Mouse (Mus musculus): ENCODE data around the gene Arhgap17. TPM values are rescaled to one million over a fixed set of nuclear protein-coding genes. Genes with fewer than 3 reads are reported as not detected.

Gene Arhgap17
- polyA plus RNA-seq, 1 experiment from 2014 or later, result 28.5 TPM

DNA sequence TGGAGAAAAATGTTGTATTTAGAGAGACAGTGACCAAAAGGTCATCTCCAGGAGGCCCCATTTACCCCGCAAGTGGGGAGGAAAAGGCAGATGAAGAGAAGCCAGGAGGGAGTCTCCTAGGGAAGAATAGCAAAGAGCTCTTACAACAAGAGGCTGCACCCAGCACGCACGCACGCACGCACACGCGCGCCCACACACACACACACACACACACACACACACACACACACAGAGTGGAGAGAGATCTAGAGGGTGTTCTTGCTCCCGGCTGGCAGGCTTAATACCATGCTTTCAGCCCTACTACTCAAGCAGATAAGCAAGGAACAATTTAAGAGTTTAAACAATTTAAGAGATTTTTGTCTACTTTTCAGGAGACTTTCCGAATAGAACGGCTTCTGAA is 19.9 kb downstream of the Arhgap17 start:
- 82% methylated on average over 11 of the region's 11 CpGs for WGBS

DNA sequence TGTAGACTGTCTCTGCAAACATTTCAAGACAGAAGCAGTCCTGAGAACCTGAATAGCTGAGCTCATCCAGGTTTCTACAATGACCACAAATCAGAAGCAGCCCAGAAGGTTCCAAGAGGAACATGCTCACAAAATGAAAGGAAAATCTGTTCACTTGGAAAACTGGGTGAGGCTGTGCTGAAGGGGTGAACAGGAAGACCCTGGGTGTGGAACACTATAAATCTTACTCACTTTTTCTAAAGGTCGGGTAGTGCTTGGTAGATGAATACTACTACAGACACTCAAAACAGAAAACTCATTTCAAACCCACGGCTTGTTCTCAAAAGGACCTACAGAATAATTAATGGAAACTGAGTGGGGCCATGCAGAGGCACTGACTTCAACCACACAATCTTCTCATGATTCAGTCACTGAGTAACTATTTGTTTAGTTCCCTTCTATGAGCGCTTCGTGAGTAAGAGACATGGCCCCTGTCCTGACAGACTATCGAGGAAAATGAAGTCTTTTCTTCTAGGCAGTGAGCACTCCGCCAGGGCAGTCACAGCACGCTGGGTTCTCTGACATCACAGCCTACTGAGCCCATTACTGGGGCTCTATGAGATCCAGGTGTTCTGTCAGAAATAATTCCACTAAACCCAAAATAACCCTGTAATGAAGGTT is 23.0 kb downstream of the Arhgap17 start:
- no peak for DNase-seq (ENCODE audit: low spot score)
- no peak overlapping the region for H3K27ac ChIP-seq (replicated peaks)
- no peak overlapping the region for H3K4me3 ChIP-seq
- no peaks in the 10 kb centered on the region for H3K9me3 ChIP-seq
- H3K4me1 ChIP-seq, result peaks cover 24% of the 10 kb centered on the region
- 92% methylated on average over 7 of the region's 7 CpGs for WGBS
- H3K27me3 ChIP-seq (replicated peaks; ENCODE audit: low read depth, poor library complexity, severe bottlenecking), result no peaks in the 10 kb centered on the region
- H3K36me3 ChIP-seq (replicated peaks), result 0 out of 2 replicates have a peak, but pooled peaks cover 5% of the 10 kb centered on the region

More for the DNA sequence above, 19.9 kb downstream of the Arhgap17 start:
- Histone ChIP-seq H3K36me3 (replicated peaks) (0 out of 2 replicates have a peak, but pooled peaks cover 5% of the 10 kb centered on the region), H3K27ac (replicated peaks) (no peak overlapping the region), H3K4me3 (no peak overlapping the region), H3K27me3 (replicated peaks; ENCODE audit: low read depth, poor library complexity, severe bottlenecking) (no peaks in the 10 kb centered on the region), H3K9me3 (no peaks in the 10 kb centered on the region), H3K4me1 (peaks cover 13% of the 10 kb centered on the region; the same call in 1 of the 2 replicates)
- no peak for DNase-seq (ENCODE audit: low spot score)

DNA sequence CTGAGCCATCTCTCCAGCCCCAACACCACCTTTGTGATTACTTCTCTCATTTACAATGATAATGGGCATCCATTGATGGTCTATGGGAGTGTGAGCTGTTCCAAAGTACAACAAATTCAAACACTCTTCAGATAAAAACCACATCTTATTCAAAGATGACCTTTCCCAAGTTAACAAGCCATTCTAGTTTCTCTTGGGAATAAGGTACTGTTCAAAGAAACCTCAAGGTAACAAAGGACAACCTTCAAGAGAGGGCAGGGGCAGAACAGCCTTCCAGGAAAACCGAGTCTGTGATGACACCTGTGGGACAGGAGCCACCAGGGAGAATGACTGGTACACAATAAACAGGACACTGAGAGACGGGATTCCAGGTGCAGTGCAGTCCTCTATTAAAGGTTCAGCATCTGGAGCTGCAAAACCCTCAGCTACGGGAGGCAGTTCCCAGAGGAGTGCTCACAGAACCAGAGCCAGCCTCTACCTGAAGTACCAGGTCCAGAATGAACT is 24.6 kb downstream of the Arhgap17 start:
- no peaks in the 10 kb centered on the region for H3K27me3 ChIP-seq (replicated peaks; ENCODE audit: low read depth, poor library complexity, severe bottlenecking)
- H3K27ac ChIP-seq (replicated peaks), result no peak overlapping the region
- WGBS, result 81% methylated on average over 3 of the region's 3 CpGs
- DNase-seq (ENCODE audit: low spot score), result no peak
- H3K4me1 ChIP-seq, result peaks cover 33% of the 10 kb centered on the region
- no peak overlapping the region for H3K4me3 ChIP-seq
- peaks cover under 1% of the 10 kb centered on the region; the same call in 1 of the 2 replicates for H3K36me3 ChIP-seq (replicated peaks)
- no peaks in the 10 kb centered on the region for H3K9me3 ChIP-seq

- no peak overlapping the region for H3K27ac ChIP-seq (replicated peaks)
- H3K27me3 ChIP-seq (replicated peaks; ENCODE audit: low read depth, poor library complexity, severe bottlenecking), result no peaks in the 10 kb centered on the region
- H3K9me3 ChIP-seq, result no peaks in the 10 kb centered on the region
- peaks cover 28% of the 10 kb centered on the region for H3K4me1 ChIP-seq
- 94% methylated on average over 5 of the region's 5 CpGs for WGBS
- DNase-seq (ENCODE audit: low spot score), result no peak
- H3K36me3 ChIP-seq (replicated peaks), result peaks cover 7% of the 10 kb centered on the region
- H3K4me3 ChIP-seq, result no peak overlapping the region
Observed at GRCm38 (mm10) chr7:123344079-123344780, 25.5 kb downstream of the Arhgap17 start.

DNA sequence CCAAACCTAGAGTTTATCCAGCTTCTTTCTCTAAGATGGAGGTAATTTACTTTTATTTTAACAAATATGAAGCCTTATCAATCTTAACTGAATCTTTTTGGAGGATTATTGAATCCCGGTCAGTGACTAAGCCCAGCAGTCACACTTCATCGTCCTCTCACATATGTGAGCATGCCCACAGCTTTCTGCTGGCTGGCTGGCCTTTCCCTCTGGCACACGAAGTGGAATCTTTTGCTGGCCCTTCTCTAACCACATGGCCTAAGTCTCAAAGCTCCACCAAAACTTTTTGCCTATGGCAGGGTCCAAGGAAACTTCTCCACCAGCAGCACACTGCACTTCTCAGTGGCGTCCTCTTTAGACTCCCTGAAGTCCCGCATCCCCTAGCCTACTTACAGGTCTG is 27.8 kb downstream of the Arhgap17 start:
- WGBS, result 68% methylated on average over 5 of the region's 5 CpGs
- DNase-seq (ENCODE audit: low spot score), result no peak
- Histone ChIP-seq H3K9me3 (no peaks in the 10 kb centered on the region), H3K4me1 (peaks cover 43% of the 10 kb centered on the region), H3K27ac (replicated peaks) (no peak overlapping the region), H3K36me3 (replicated peaks) (peaks cover 7% of the 10 kb centered on the region), H3K4me3 (no peak overlapping the region), H3K27me3 (replicated peaks; ENCODE audit: low read depth, poor library complexity, severe bottlenecking) (no peaks in the 10 kb centered on the region)

DNA sequence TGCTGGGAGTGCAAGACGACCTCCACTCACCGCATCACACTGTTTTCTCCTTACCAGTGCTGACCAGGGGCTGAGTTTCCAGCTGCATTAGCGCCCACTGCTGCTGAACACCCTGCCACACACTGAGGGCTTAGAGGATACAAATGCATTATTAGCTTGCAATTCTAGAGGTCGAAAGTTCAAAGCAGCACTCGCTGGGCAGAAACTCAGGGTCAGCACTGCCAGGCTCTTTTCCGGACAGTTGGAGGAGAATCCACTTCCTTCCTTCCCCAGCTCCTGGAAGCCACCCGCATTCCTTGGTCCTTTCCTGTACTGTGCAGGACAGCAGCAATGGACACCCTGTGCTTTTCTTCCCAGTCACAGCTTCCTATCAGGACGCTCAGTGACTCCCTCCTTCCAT is 31.4 kb downstream of the Arhgap17 start:
- Histone ChIP-seq H3K4me1 (peaks cover 40% of the 10 kb centered on the region), H3K9me3 (no peaks in the 10 kb centered on the region), H3K4me3 (no peak overlapping the region), H3K27ac (replicated peaks) (no peak overlapping the region; the same call in 1 of the 2 replicates), H3K27me3 (replicated peaks; ENCODE audit: low read depth, poor library complexity, severe bottlenecking) (no peaks in the 10 kb centered on the region), H3K36me3 (replicated peaks) (peaks cover 7% of the 10 kb centered on the region)
- DNase-seq (ENCODE audit: low spot score), result no peak
- 47% methylated on average over 8 of the region's 8 CpGs for WGBS

- Histone ChIP-seq H3K9me3 (no peaks in the 10 kb centered on the region), H3K36me3 (replicated peaks) (peaks cover 11% of the 10 kb centered on the region), H3K27me3 (replicated peaks; ENCODE audit: low read depth, poor library complexity, severe bottlenecking) (no peaks in the 10 kb centered on the region), H3K27ac (replicated peaks) (no peak overlapping the region), H3K4me3 (no peak overlapping the region), H3K4me1 (peaks cover 30% of the 10 kb centered on the region)
- 74% methylated on average over 1 of the region's 1 CpGs for WGBS
- no peak for DNase-seq (ENCODE audit: low spot score)
Observed at GRCm38 (mm10) chr7:123336322-123336721, 33.4 kb downstream of the Arhgap17 start.

DNA sequence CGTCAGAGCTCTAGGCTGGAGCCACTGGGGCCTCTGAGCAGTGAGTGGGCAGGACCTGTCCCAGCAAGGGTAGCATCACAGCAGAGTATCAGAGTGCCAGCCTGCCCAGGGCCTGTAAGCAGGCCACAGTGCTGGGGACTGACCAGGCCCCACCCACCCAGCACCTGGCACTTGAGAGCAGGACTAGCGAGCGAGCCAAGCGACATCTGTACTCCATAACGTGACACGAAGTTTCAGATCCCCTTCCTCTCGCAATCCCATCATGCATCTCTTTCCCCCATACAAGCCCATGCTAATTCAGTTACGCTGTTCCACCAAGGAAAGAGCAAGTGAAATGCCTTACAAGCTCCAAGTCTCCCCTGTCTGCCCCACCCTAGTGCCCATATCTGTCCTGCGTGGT is 39.2 kb downstream of the Arhgap17 start:
- H3K36me3 ChIP-seq (replicated peaks), result peaks cover 40% of the 10 kb centered on the region
- H3K9me3 ChIP-seq, result no peaks in the 10 kb centered on the region
- peaks cover 21% of the 10 kb centered on the region for H3K4me1 ChIP-seq
- no peak overlapping the region for H3K27ac ChIP-seq (replicated peaks)
- H3K4me3 ChIP-seq, result no peak overlapping the region
- no peak for DNase-seq (ENCODE audit: low spot score)
- no peaks in the 10 kb centered on the region for H3K27me3 ChIP-seq (replicated peaks; ENCODE audit: low read depth, poor library complexity, severe bottlenecking)
- WGBS, result 85% methylated on average over 9 of the region's 9 CpGs

GRCm38 (mm10) chr7:123327909-123328308 is 41.8 kb downstream of the Arhgap17 start:
- Histone ChIP-seq H3K4me1 (peaks cover 21% of the 10 kb centered on the region), H3K9me3 (no peaks in the 10 kb centered on the region), H3K36me3 (replicated peaks) (peaks cover 61% of the 10 kb centered on the region), H3K27me3 (replicated peaks; ENCODE audit: low read depth, poor library complexity, severe bottlenecking) (no peaks in the 10 kb centered on the region), H3K4me3 (no peak overlapping the region), H3K27ac (replicated peaks) (no peak overlapping the region)
- WGBS, result 76% methylated on average over 4 of the region's 4 CpGs
- DNase-seq (ENCODE audit: low spot score), result no peak

- DNase-seq (ENCODE audit: low spot score), result no peak
- Histone ChIP-seq H3K4me1 (peaks cover 20% of the 10 kb centered on the region), H3K27ac (replicated peaks) (no peak overlapping the region), H3K9me3 (no peaks in the 10 kb centered on the region), H3K27me3 (replicated peaks; ENCODE audit: low read depth, poor library complexity, severe bottlenecking) (no peaks in the 10 kb centered on the region), H3K4me3 (no peak overlapping the region), H3K36me3 (replicated peaks) (peaks cover 71% of the 10 kb centered on the region)
- 87% methylated on average over 4 of the region's 4 CpGs for WGBS
Observed at GRCm38 (mm10) chr7:123326901-123327300, 42.8 kb downstream of the Arhgap17 start.

DNA sequence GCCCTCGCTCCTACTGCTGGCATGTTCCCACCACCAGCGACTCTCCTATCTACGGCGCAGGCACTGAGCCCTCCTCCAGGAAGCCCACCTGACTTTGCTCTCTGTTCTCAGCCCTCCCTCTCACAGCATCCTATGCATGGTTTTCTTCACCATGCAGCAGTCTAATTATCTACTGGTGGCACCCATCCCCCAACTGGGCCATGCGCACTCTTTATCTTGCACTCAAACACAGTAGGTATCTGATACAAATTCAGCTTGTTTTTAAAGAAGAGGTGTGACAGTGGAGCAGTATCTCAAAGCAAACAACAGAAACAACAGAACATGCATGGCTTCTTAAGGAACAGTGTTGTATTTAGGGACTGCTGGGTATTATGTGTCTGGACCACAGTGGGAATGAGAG is 43.7 kb downstream of the Arhgap17 start:
- peaks cover 12% of the 10 kb centered on the region for H3K4me1 ChIP-seq
- H3K27ac ChIP-seq (replicated peaks), result no peak overlapping the region
- H3K9me3 ChIP-seq, result no peaks in the 10 kb centered on the region
- H3K27me3 ChIP-seq (replicated peaks; ENCODE audit: low read depth, poor library complexity, severe bottlenecking), result no peaks in the 10 kb centered on the region
- H3K36me3 ChIP-seq (replicated peaks), result peaks cover 80% of the 10 kb centered on the region
- WGBS, result 90% methylated on average over 5 of the region's 5 CpGs
- no peak for DNase-seq (ENCODE audit: low spot score)
- H3K4me3 ChIP-seq, result no peak overlapping the region

DNA sequence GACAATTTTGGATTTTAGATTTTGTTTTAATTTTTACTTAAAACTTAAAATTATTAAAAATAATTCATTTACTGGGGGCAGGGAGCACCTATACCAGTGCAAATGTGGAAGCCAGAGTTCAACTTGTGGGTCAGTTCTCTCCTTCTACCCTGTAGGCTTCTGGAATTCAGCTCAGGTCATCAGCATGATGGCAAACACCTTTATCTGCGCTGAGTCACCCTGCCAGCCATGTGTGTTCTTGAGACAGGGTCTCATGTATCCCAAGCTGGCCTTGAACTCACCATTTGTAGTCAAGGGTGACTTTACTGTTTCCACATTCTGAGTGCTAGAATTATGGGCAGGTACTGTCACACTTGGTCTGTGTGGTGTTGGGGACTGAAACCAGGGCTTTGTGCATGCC is 45.6 kb downstream of the Arhgap17 start:
- H3K36me3 ChIP-seq (replicated peaks), result peaks cover 91% of the 10 kb centered on the region
- no peak overlapping the region for H3K27ac ChIP-seq (replicated peaks)
- no peak for DNase-seq (ENCODE audit: low spot score)
- 89% methylated on average over 1 of the region's 1 CpGs for WGBS
- peaks cover 12% of the 10 kb centered on the region for H3K4me1 ChIP-seq
- H3K27me3 ChIP-seq (replicated peaks; ENCODE audit: low read depth, poor library complexity, severe bottlenecking), result no peaks in the 10 kb centered on the region
- H3K4me3 ChIP-seq, result no peak overlapping the region
- H3K9me3 ChIP-seq, result no peaks in the 10 kb centered on the region

- no peak overlapping the region for H3K4me3 ChIP-seq
- DNase-seq (ENCODE audit: low spot score), result no peak
- no peak overlapping the region for H3K27ac ChIP-seq (replicated peaks)
- peaks cover 96% of the 10 kb centered on the region for H3K36me3 ChIP-seq (replicated peaks)
- no peaks in the 10 kb centered on the region for H3K9me3 ChIP-seq
- peaks cover 6% of the 10 kb centered on the region for H3K4me1 ChIP-seq
- 83% methylated on average over 2 of the region's 2 CpGs for WGBS
- H3K27me3 ChIP-seq (replicated peaks; ENCODE audit: low read depth, poor library complexity, severe bottlenecking), result no peaks in the 10 kb centered on the region
Observed at GRCm38 (mm10) chr7:123323388-123323787, 46.3 kb downstream of the Arhgap17 start.

All from embryonic facial prominence, embryonic 10.5 days (tissue).